Mouse (Mus musculus) spleen, adult 2 months (tissue): Measurements from ENCODE around the gene Crip1. TPM values are rescaled to one million over a fixed set of nuclear protein-coding genes. Genes with fewer than 3 reads are reported as not detected.

Experiments
- DNase-seq, 2 experiments: peaks; one replicate each; pipeline versions ENCODE4 v3.0.0 to v3.0.0-alpha.2; 2012 to 2021; ENCODE audit warnings: low spot score in 2 of 2, low read depth in 1 of 2
- H3K27ac ChIP-seq: fragments of 200-500 bp; 2 replicates; pipeline ENCODE4 v1.5.1; 2012; ENCODE audit warnings: low read length, inconsistent platforms; ENCODE audit not compliant: insufficient read depth
- H3K27me3 ChIP-seq: fragments of 200-500 bp; 2 replicates; pipeline ENCODE4 v1.6.1; 2012; ENCODE audit warnings: mild to moderate bottlenecking, moderate library complexity, low read length, inconsistent platforms; ENCODE audit not compliant: control insufficient read depth, insufficient read depth
- H3K36me3 ChIP-seq: fragments of 200-500 bp; 2 replicates; pipeline ENCODE4 v1.6.1; 2012; ENCODE audit warnings: mild to moderate bottlenecking, low read length, inconsistent platforms; ENCODE audit not compliant: control insufficient read depth, insufficient read depth
- H3K4me1 ChIP-seq: fragments of 200-500 bp; 2 replicates; pipeline ENCODE4 v1.6.1; 2011; ENCODE audit warnings: inconsistent platforms; ENCODE audit not compliant: control insufficient read depth, insufficient read depth, insufficient read length
- H3K4me3 ChIP-seq: fragments of 200-500 bp; 2 replicates; pipeline ENCODE4 v1.5.1; 2011; ENCODE audit warnings: mild to moderate bottlenecking, inconsistent platforms; ENCODE audit not compliant: insufficient read depth, insufficient read length; ENCODE audit errors: extremely low read depth
- CTCF ChIP-seq: fragments of 200-500 bp; IDR thresholded peaks from 2 replicates; pipeline ENCODE4 v1.5.1; 2011; ENCODE audit warnings: mild to moderate bottlenecking, inconsistent platforms; ENCODE audit not compliant: insufficient read depth, insufficient read length, insufficient replicate concordance; ENCODE audit errors: extremely low read depth
- POLR2A ChIP-seq: fragments of 200-500 bp; IDR thresholded peaks from 2 replicates; pipeline ENCODE4 v1.6.1; 2011; ENCODE audit warnings: low read depth, low read length, inconsistent platforms
- WGBS: fragments of 180-500 bp; shearing (Covaris S2); methylation state at CpG from one replicate; pipeline ENCODE4 v1.1.7; 2018; 5-methylcytosine and 5-hydroxymethylcytosine counted together
- polyA plus RNA-seq: library from polyadenylated mRNA; depleted of rRNA; stranded (reverse); fragments of >200 nt; gene quantifications from 2 replicates; pipeline ENCODE4 v1.2.3, GENCODE M21; 2012; rRNA removed

Gene Crip1
- 414 and 544 TPM in 2 replicates for polyA plus RNA-seq

- H3K27ac ChIP-seq, result peak within 1 kb of the TSS; percentile 19; the same call in 1 of the 2 replicates
- no peaks in the 10 kb centered on the region for H3K27me3 ChIP-seq
- no peaks in the 10 kb centered on the region for H3K36me3 ChIP-seq
- H3K4me3 ChIP-seq, result peak within 1 kb of the TSS; percentile 43; the same call in 1 of the 2 replicates
- DNase-seq, result peak; percentile 70 to 88
- H3K4me1 ChIP-seq, result peaks cover 38% of the 10 kb centered on the region; the same call in 1 of the 2 replicates
- WGBS, result 24% methylated on average over 45 of the region's 45 CpGs
- TF ChIP-seq POLR2A, result no peak
- peak; percentile 78; the same call in 1 of the 2 replicates for TF ChIP-seq CTCF
Observed at GRCm38 (mm10) chr12:113146112-113147057, at the start of gene Crip1. Gene Crip1, plus strand, starts transcription at chr12:113146316.

DNA sequence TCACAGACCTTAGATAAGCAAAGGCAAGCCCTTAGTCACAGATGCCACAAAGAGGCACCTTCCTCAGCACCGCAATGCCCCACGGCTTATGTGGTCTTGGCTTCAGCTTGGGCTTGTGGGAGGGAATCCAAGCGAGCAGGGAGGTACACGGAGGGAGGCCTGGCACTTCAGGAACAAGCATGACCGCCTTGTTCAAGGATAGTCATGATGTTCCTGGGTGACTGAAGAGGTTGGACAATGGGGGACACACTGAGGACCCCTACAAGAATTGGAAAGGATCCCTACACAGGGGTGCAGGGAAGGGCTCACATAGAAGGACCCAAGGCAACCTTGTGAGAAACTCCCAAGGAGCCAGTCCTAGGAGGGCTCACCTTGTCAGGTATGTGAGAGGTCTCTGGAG lies 49.1 kb upstream of the Crip1 start:
- H3K27me3 ChIP-seq, result no peaks in the 10 kb centered on the region; the same call in 1 of the 2 replicates
- H3K27ac ChIP-seq, result no peak overlapping the region
- H3K36me3 ChIP-seq, result no peaks in the 10 kb centered on the region
- no peak for TF ChIP-seq POLR2A
- no peak for TF ChIP-seq CTCF
- no peak for DNase-seq
- H3K4me3 ChIP-seq, result no peak overlapping the region
- H3K4me1 ChIP-seq, result peaks cover 17% of the 10 kb centered on the region; the same call in 1 of the 2 replicates
- WGBS, result 87% methylated on average over 5 of the region's 5 CpGs

GRCm38 (mm10) chr12:113097749-113098281 lies 48.3 kb upstream of the Crip1 start, which contains the start of gene Mta1:
Gene Mta1, plus strand, starts transcription at chr12:113098278.
- no peaks in the 10 kb centered on the region for H3K36me3 ChIP-seq
- peaks cover 17% of the 10 kb centered on the region; the same call in 1 of the 2 replicates for H3K4me1 ChIP-seq
- peak within 1 kb of the TSS; percentile 76 for H3K4me3 ChIP-seq
- WGBS, result 10% methylated on average over 34 of the region's 53 CpGs
- no peaks in the 10 kb centered on the region; the same call in 1 of the 2 replicates for H3K27me3 ChIP-seq
- H3K27ac ChIP-seq, result peak within 1 kb of the TSS; percentile 24; the same call in 1 of the 2 replicates
- DNase-seq, result peak in 1 of 2 experiments; percentile 37
- TF ChIP-seq CTCF, result no peak
- no peak for TF ChIP-seq POLR2A

DNA sequence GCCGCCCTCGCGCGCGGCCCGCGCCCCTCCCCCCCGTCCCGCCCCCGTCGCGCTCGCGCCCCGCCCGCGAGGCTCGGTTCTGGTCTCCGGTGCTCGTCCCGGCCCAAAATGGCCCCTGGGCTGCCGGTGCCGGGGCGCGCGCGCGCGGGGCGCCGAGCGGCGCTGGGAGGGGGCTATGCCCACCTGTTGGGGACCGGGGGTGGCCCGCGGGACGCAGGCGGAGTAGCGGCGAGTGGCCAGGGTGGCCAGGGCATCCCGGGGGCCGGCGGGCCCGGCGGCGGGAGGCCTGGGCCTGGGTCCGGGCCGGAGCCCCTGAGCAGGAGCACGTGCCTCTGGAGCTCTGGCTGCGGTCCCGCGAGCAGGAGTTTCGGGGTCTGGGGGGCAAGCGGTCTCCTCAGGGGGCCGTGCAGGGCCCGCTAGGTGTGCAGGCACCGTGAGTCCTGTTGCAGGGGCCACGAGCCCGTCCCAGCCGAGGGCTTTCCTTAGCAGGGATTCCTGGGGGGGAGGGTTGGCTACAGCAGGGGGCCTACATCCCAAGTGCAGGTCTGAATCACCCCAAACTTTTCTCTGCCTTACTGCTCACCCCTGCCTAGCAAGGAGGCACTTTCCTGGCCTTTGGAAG lies 47.5 kb upstream of the Crip1 start:
- DNase-seq, result peak in 1 of 2 experiments; percentile 10

GRCm38 (mm10) chr12:113099470-113100237 lies 46.5 kb upstream of the Crip1 start:
- DNase-seq, result no peak
- H3K27ac ChIP-seq, result no peak overlapping the region
- no peak for TF ChIP-seq CTCF
- TF ChIP-seq POLR2A, result no peak
- H3K36me3 ChIP-seq, result no peaks in the 10 kb centered on the region
- H3K4me3 ChIP-seq, result no peak overlapping the region
- 32% methylated on average over 6 of the region's 6 CpGs for WGBS
- H3K4me1 ChIP-seq, result peaks cover 17% of the 10 kb centered on the region; the same call in 1 of the 2 replicates
- no peaks in the 10 kb centered on the region; the same call in 1 of the 2 replicates for H3K27me3 ChIP-seq

More for the DNA sequence above, 47.5 kb upstream of the Crip1 start:
- 0 out of 2 replicates have a peak overlapping the region, but pooled peaks have one; percentile 24 for H3K27ac ChIP-seq
- H3K36me3 ChIP-seq, result no peaks in the 10 kb centered on the region
- 2% methylated on average over 57 of the region's 60 CpGs for WGBS
- peaks cover 17% of the 10 kb centered on the region; the same call in 1 of the 2 replicates for H3K4me1 ChIP-seq
- peak overlapping the region; percentile 73 for H3K4me3 ChIP-seq
- H3K27me3 ChIP-seq, result no peaks in the 10 kb centered on the region; the same call in 1 of the 2 replicates
- TF ChIP-seq CTCF, result no peak
- no peak for TF ChIP-seq POLR2A
